Mouse (Mus musculus) limb, embryonic 11.5 days (tissue): ENCODE results near the gene Txlng. TPM values are rescaled to one million over a fixed set of nuclear protein-coding genes. Genes with fewer than 3 reads are reported as not detected.
A peak's percentile ranks its signal among the peaks of the same experiment; 100 is the strongest.

Experiments used
- ATAC-seq: fragments of 200-750 bp; cut with Nextera tagmentation; 2 replicates; pipeline ENCODE4 v1.8.0; 2017; ENCODE audit warnings: low read depth; ENCODE audit not compliant: insufficient number of reproducible peaks, low FRiP score, low TSS enrichment
- DNase-seq: peaks from one replicate; pipeline ENCODE4 v3.0.0-alpha.2; 2015; ENCODE audit warnings: low spot score
- H3K27ac ChIP-seq: fragments of 300-500 bp; sonication (generic); replicated peaks from 2 replicates; pipeline ENCODE4 v1.5.1; 2014; ENCODE audit warnings: low read depth, mild to moderate bottlenecking, low read length
- H3K27me3 ChIP-seq: fragments of 300-500 bp; sonication (generic); 2 replicates; pipeline ENCODE4 v1.6.1; 2014; ENCODE audit warnings: mild to moderate bottlenecking, low read length, mixed read lengths; ENCODE audit not compliant: control insufficient read depth, insufficient read depth
- H3K36me3 ChIP-seq: fragments of 300-500 bp; sonication (generic); 2 replicates; pipeline ENCODE4 v1.6.1; 2014; ENCODE audit warnings: mild to moderate bottlenecking, low read length, moderate library complexity, mixed read lengths; ENCODE audit not compliant: control insufficient read depth, insufficient read depth
- H3K4me1 ChIP-seq: fragments of 300-500 bp; sonication (generic); 2 replicates; pipeline ENCODE4 v1.6.1; 2014; ENCODE audit warnings: low read length, mixed read lengths; ENCODE audit not compliant: control insufficient read depth, insufficient read depth
- H3K4me2 ChIP-seq: fragments of 300-500 bp; sonication (generic); 2 replicates; pipeline ENCODE4 v1.6.1; 2014; ENCODE audit warnings: low read depth, mild to moderate bottlenecking, moderate library complexity; ENCODE audit not compliant: severe bottlenecking
- H3K4me3 ChIP-seq: fragments of 300-500 bp; sonication (generic); 2 replicates; pipeline ENCODE4 v1.5.1; 2014; ENCODE audit warnings: low read depth, low read length
- H3K9ac ChIP-seq: fragments of 300-500 bp; sonication (generic); 2 replicates; pipeline ENCODE4 v1.6.1; 2014; ENCODE audit warnings: mild to moderate bottlenecking, low read length
- H3K9me3 ChIP-seq: fragments of 300-500 bp; sonication (generic); 2 replicates; pipeline ENCODE4 v1.6.1; 2016; ENCODE audit warnings: low read length; ENCODE audit not compliant: control insufficient read depth
- WGBS: fragments of 180-500 bp; shearing (Covaris S2); extraction: QIAGEN DNeasy Blood & Tissue Kit; methylation state at CpG from one replicate; pipeline ENCODE4 v1.1.7; 2014; 5-methylcytosine and 5-hydroxymethylcytosine counted together
- polyA plus RNA-seq: library from polyadenylated mRNA; unstranded; fragments of >200 nt; fragmentation: Nextera tagmentation; extraction: Ambion mirVana; gene quantifications from 2 replicates; pipeline ENCODE4 v1.2.1, GENCODE M21; 2014

Txlng gene
- 18.7 and 20.0 TPM in 2 replicates for polyA plus RNA-seq

GRCm38 (mm10) chrX:162829203-162829708, at the start of gene Txlng:
Gene Txlng (minus strand): TSS chrX:162829454.
- Histone ChIP-seq H3K27ac (no peak within 1 kb of the TSS), H3K4me3 (peak within 1 kb of the TSS; percentile 53)
- WGBS: 20% methylated on average over 37 of the region's 37 CpGs

DNA sequence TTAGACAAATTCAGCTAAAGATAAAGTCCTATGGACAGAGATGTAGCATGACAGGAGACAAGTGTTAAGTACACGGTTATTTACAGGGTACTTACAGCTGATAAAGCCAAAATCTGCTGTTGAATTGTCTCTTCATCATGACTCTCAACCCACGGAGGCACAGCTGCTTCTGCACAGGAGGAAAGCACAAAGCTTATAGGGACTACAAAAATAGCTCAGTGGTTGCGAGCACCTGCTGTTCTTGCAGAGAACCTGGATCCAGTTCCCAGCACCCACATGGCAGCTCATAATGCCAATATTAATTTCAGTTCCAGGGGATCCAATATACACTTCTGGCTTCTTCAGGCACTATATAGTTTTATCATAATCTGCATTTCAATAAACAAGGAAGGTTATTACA, 49.0 kb upstream of the Txlng start:
- H3K27ac ChIP-seq: no peak overlapping the region
- H3K9ac ChIP-seq: no peak overlapping the region
- no peak overlapping the region for H3K4me3 ChIP-seq
- ATAC-seq: no peak
- H3K4me2 ChIP-seq: no peak overlapping the region
- no peak for DNase-seq
- H3K4me1 ChIP-seq: no peaks in the 10 kb centered on the region
- H3K27me3 ChIP-seq: no peaks in the 10 kb centered on the region
- H3K9me3 ChIP-seq: no peaks in the 10 kb centered on the region
- no peaks in the 10 kb centered on the region for H3K36me3 ChIP-seq
- 93% methylated on average over 3 of the region's 3 CpGs for WGBS

More at GRCm38 (mm10) chrX:162829203-162829708, at the start of gene Txlng:
- peak within 1 kb of the TSS; percentile 37 for H3K9ac ChIP-seq
- no peaks in the 10 kb centered on the region for H3K4me1 ChIP-seq
- ATAC-seq (peak; percentile 98), DNase-seq (peak; percentile 91)
- H3K4me2 ChIP-seq: peak within 1 kb of the TSS; percentile 86
- no peaks in the 10 kb centered on the region for H3K9me3 ChIP-seq
- H3K27me3 ChIP-seq: peaks cover 5% of the 10 kb centered on the region; the same call in 1 of the 2 replicates
- no peaks in the 10 kb centered on the region for H3K36me3 ChIP-seq

DNA sequence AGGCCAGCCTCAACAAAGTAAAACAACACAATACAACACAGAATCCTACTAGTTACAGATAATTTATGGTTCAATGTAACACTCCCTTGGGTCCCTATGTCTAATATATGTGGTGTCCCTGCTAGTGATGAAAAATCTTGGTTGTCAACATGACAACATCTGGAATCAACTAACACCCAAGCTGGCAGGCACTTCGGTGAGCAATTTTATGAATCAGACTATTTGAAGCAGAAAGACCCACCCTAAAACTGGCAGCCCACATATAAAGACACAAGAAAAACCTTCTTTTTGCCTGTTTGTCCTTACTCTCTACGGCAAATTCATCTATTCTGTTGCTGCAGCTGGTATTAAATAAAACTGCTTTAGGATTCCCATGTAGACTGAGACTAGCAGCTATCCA, 44.5 kb upstream of the Txlng start:
- ATAC-seq: no peak
- Histone ChIP-seq H3K4me3 (no peak overlapping the region), H3K36me3 (no peaks in the 10 kb centered on the region), H3K4me1 (no peaks in the 10 kb centered on the region), H3K9ac (no peak overlapping the region), H3K27ac (no peak overlapping the region), H3K9me3 (no peaks in the 10 kb centered on the region), H3K27me3 (no peaks in the 10 kb centered on the region), H3K4me2 (no peak overlapping the region)
- 67% methylated on average over 2 of the region's 2 CpGs for WGBS
- DNase-seq: no peak

GRCm38 (mm10) chrX:162871734-162872517, 42.7 kb upstream of the Txlng start:
- Histone ChIP-seq H3K27ac (no peak overlapping the region), H3K9ac (no peak overlapping the region), H3K27me3 (no peaks in the 10 kb centered on the region), H3K4me1 (no peaks in the 10 kb centered on the region), H3K36me3 (no peaks in the 10 kb centered on the region), H3K4me3 (no peak overlapping the region), H3K9me3 (no peaks in the 10 kb centered on the region), H3K4me2 (no peak overlapping the region)
- ATAC-seq (no peak), DNase-seq (peak; percentile 40)
- WGBS: 45% methylated on average over 4 of the region's 4 CpGs

GRCm38 (mm10) chrX:162868294-162868965, 39.2 kb upstream of the Txlng start:
- no peaks in the 10 kb centered on the region for H3K36me3 ChIP-seq
- ATAC-seq (no peak), DNase-seq (no peak)
- H3K4me1 ChIP-seq: no peaks in the 10 kb centered on the region
- H3K27ac ChIP-seq: no peak overlapping the region
- no peak overlapping the region for H3K4me2 ChIP-seq
- H3K9me3 ChIP-seq: no peaks in the 10 kb centered on the region
- H3K9ac ChIP-seq: no peak overlapping the region
- whole genome bisulfite sequencing: 93% methylated on average over 3 of the region's 3 CpGs
- no peaks in the 10 kb centered on the region for H3K27me3 ChIP-seq
- H3K4me3 ChIP-seq: no peak overlapping the region

DNA sequence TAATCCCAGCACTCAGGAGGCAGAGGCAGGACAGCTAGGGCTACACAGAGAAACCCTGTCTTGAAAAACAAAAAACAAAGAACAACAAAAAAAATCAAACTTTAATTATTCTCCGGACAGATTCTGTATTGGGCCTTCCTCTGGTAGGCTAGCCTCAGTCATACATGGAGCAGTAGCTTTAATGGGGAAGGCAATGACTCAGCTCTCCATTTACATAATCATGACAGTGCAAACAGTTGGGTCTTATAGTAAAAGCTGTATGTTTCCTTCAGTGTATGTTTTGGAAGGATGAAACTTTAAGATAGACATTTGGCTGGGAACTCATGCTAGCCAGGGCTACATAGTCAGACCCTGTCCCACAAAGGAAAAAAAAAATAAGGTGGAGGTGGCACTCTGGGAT, 19.4 kb upstream of the Txlng start:
- WGBS: 83% methylated on average over 1 of the region's 1 CpGs
- H3K27me3 ChIP-seq: no peaks in the 10 kb centered on the region
- H3K4me1 ChIP-seq: no peaks in the 10 kb centered on the region
- ATAC-seq (no peak), DNase-seq (no peak)
- H3K4me2 ChIP-seq: no peak overlapping the region
- no peak overlapping the region for H3K9ac ChIP-seq
- no peak overlapping the region for H3K27ac ChIP-seq
- no peak overlapping the region for H3K4me3 ChIP-seq
- no peaks in the 10 kb centered on the region for H3K9me3 ChIP-seq
- H3K36me3 ChIP-seq: no peaks in the 10 kb centered on the region

DNA sequence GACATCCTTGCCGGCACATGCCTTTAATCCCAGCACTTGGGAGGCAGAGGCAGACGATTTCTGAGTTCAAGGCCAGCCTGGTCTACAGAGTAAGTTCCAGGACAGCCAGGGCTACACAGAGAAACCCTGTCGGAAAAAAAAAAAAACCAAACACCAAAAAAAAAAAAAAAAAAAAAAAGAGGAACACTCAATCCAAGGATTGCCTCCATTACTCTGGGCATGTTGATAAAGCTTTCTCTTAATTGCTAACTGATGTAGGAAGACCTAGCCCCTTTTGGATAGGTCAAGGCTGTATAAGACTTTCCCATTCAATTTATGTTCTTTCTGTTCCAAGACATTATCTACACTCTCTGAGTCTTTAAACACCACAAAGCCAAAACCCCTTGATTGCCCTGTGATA, 16.3 kb upstream of the Txlng start:
- Histone ChIP-seq H3K9ac (no peak overlapping the region), H3K4me1 (no peaks in the 10 kb centered on the region), H3K4me2 (no peak overlapping the region), H3K4me3 (no peak overlapping the region), H3K27ac (no peak overlapping the region), H3K36me3 (no peaks in the 10 kb centered on the region), H3K9me3 (no peaks in the 10 kb centered on the region), H3K27me3 (no peaks in the 10 kb centered on the region)
- no peak for DNase-seq
- WGBS: 90% methylated on average over 3 of the region's 3 CpGs
- no peak for ATAC-seq

DNA sequence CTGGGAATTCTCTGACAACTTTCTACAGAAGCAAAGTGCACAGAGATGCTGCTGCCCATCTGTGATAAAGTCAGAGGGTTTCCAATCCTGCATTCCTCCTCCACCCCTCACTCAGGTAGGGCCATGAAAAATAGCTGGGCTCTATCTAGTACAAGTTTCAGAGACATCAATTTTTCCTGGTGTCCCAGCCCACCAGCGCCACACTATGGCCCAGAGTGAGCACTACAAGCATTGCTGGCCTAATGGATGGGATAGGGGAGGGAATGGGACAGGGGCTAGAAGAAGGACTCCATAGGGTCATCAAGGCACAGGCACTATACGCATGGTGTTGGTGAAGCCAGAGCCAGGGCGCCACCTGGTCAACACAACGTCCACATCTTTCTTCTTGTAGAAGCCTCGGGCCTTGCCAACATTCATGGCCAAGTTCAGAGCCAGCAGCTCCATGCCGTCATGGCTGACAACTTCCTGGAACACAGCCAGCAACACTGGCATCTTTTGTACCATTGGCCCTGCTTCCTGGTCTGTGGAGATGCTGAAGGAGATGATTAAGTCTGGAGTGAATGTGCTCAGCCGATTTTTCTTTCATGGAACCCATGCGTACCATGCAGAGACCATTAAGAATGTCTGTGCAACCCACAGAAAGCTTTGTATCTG, 15.3 kb upstream of the Txlng start:
- WGBS: 73% methylated on average over 8 of the region's 8 CpGs
- no peak overlapping the region for H3K9ac ChIP-seq
- H3K9me3 ChIP-seq: no peaks in the 10 kb centered on the region
- no peak overlapping the region for H3K4me3 ChIP-seq
- ATAC-seq (no peak), DNase-seq (no peak)
- no peak overlapping the region for H3K4me2 ChIP-seq
- H3K27ac ChIP-seq: no peak overlapping the region
- H3K4me1 ChIP-seq: no peaks in the 10 kb centered on the region
- H3K36me3 ChIP-seq: no peaks in the 10 kb centered on the region
- no peaks in the 10 kb centered on the region for H3K27me3 ChIP-seq
